Mouse (Mus musculus) forelimb bud, embryonic 11.5 days (tissue): ENCODE data around the gene Ppp2r5e.

Source experiments
- DNase-seq: peaks from one replicate; pipeline ENCODE4 v3.0.0-alpha.2; 2012; ENCODE audit warnings: low read depth, low spot score

The Ppp2r5e gene

DNA sequence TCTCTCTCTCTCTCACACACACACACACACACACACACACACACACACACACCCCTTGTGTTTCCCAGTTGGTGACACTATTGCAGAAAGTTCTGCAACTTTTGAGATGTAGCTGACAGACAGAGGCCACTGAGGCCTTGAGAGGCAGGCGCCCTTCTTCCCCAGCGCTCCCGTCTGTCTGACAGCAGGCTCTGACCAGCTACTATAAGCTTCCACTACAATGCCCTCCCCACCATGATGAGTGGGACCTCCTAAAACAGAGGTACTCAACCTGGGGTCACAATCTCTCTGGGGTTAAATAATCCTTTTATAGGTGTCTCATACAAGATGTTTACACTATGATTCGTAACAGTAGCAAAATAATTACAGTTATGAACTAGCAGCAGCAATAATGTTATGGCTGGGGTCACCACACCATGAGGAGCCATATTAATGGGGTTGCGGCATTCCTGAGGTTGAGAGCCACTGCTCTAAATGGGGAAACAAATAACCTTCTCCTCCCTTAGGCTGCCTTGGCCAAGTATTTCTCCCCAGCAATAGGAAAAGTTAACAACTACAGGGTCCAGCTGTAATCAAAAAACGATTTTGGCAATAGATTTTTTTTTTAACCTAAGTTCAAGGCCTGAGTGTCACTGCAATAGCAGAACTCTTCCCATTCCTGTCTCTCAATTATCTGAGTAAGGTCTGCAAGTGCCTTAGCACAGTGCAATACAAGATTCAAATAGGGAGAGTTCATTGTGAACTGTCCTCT lies 58.2 kb downstream of the Ppp2r5e start:
- DNase-seq, result no peak

DNA sequence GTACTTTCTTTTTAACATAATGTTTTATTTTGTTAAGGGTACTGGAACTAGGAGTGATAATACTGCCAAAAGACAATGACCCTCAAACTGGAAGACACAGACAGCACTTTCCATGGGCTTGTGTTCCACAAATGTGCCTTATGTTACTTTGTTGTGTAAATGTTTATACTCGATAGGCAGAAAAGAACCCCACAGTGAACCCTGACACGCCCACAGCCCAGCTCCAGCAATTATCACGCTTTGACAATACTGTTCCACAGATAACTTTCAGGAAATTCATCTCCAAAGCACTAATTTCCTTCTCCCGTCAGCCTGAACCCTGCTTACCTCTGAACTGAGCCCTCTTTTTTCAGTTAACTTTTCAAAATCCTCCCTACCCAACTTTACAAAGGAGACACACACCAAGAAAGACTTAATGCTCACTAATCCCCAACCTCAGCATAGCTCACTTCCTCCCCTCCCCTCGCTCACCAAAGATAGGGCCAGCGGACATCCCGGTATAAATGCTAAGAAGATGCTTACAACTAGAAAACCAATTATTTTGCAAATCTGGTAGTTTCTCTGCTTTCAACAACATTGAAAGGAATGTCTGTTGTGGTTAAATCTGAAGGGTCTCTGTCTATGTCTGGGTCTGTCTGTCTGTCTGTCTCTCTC lies 58.9 kb downstream of the Ppp2r5e start:
- DNase-seq, result no peak

DNA sequence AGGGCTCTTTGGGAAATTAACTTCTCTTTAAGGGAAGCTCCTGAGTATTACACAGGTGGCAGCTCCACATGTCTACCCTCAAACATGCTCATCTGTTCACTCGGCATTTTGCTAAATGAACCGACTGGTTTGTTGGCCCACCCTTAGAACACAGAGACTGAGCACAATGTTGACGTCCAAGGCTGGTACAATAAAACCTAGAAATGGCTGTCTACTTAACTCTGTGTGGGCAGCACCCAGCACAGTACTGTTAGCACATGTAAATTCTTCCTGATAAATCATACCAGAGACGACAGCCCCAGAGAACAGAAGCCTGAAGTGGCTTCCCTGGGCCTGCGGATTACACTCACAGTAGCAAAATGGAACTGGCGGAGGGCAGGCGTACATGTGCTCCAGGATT lies 59.5 kb downstream of the Ppp2r5e start:
- DNase-seq, result no peak

DNA sequence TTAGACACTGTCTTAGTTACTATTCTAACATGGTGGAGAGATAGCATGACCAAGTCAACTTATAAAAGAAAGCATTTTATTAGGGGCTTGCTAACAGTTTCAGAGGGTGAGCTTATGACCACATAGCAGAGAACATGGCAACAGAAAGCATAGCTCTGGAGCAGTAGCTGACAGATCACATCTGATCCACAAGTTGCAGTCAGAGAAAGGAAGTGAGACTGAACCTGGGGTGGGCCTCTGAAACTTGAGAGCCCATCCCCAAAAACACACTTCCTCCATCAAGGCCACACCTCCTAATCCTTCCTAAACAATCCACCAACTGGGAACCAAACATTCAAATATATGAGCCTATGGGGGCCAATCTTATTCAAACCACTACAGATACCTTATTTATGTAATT lies 62.9 kb downstream of the Ppp2r5e start:
- no peak for DNase-seq

DNA sequence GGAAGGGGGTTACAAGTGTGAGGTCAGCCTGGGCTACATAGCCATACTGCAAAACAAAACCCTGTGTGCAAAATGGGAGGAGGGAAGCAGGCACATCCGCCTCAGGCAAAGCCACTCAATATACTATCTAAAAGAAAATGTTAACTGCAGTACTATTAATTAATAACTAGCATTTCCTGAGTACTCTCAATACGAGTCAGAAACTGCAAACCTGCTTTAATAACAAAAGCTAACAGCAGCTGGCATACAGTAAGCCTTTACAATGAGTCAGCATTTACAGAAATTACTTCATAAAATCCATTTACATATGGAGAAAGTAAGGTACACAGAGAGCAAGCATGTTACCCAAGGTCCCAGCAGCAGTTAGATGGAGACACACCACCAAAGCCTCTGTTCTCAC lies 64.2 kb downstream of the Ppp2r5e start:
- no peak for DNase-seq

DNA sequence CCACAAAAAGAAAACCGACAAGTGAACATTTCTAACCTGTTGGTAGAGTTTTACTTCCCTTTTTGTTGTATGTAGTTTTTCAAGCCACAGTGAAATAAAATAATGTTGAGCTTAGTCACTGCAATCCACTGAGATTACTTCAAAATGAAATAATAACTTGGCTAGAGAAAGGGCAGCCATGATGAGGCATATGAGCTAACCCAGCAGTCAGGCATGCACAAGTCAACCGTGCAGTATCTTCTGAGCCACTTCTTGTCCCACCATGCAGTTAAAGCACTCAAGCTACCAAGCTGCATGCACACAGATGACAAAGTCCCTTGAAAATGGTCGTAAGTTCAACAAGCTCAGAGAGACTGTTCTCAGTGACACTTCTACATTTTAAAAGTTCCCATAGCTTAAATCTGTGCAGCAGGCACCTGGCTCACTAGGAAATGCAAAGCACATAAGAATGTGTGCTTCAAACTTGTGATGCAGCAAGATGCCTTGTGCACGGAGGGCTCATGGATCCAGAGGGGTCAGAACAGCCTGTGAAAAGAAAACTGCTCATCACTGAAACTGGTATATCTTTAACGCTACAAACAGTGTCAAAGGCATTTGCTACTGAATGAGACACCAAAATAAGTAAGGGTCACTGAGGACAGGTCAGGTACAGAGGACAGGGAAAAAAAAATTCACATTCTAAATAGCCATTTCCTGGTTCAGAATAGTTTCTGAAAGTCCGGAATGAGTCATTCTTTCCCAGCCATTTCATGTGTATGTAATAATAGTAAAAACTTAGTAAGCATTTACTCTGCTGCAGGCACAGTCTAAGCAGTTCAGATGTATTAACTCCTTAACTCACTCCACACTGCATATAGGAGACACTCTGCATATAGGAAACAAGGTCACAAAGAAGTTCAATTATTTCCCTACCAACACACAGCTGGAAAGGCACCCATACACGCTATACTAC lies 66.9 kb downstream of the Ppp2r5e start:
- no peak for DNase-seq

DNA sequence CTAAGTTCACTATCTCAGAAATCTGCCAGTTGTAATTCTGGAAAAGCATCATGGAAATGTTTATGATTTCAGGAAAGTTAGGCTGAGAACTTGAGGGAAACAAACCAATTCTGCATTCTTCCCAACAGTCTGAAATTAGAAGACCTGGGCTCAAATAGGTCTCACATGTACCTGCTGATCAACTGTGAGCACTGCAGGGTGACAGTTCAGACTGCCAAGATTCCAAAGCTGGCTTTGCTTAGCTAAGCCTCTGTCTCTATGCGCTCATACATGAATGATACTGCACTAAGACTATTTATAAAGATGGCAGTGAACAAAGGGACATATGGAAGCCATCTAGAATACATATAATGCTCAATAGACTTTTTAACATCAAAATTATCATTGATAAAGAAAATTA lies 67.7 kb downstream of the Ppp2r5e start:
- DNase-seq, result no peak

DNA sequence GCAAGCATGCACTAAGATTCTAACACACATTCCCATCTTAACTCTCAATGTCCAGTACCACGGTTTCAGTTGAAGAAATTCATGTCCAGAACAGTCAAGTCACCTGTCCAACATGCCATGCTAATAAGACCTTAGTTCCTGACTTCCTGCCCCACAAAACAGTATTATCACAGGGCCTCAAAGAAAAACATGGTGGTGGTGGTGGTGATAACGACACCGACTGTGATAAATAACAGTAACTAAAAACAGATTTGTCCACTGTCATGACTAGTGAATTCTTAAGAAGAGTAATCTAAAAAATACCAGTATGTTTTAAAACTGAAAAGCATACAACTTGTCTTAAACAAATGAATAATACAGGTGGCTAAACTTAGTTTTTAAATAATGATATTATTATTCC lies 71.8 kb downstream of the Ppp2r5e start:
- no peak for DNase-seq

DNA sequence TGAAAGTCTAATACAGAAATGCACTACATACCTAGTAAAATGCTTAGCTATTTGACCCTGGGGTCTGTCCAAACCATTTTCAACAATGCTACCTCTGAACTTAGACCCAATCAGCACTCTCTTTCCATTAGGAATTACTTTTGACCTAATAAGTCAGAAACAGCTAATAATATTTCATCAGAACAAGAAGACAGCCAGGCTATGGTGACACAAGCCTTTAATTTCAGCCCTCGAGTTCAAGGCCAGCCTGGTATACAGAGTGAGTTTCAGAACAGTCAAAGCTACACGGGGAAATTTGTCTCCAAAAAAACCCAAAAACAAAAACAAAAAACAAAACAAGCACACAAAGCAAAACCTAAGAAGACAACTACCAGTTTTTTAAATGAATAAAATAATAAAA lies 73.1 kb downstream of the Ppp2r5e start:
- DNase-seq, result no peak

DNA sequence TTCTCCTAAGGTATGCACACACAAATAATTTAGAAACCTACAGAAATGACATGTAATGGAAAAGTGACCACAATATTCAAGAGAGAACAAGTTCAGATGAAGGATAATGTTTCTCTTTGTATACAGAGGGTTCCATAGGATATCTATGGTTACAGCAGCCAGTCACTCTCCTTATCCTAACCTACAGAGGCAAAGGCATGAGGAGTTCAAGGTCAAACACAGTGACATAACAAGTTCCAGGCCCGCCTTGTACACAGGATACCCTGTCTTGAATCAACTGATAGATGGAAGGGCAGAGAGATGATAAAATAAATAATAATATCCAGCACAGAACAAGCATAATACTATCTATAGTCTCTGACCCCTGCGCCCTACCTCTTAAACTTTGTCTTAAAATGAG lies 73.7 kb downstream of the Ppp2r5e start:
- DNase-seq, result no peak

DNA sequence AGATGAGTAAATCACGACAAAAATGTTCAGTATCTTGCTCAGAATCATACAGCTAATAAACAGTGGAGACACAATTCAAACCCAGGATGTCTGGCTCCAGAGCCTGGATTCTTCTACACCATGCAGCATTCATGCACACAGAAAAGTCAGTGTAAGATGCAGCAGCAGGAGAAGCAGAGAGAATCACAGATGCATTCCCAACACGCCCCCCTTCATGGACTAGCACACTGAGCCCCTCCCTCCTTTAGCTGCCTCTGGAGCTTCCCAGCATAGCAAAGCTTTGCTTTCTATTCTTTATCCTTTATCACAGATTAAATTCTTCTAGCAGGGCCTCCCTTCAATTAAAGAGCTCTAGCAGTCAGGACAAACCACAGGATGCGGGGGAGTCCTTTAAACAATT lies 75.7 kb downstream of the Ppp2r5e start:
- DNase-seq, result no peak

DNA sequence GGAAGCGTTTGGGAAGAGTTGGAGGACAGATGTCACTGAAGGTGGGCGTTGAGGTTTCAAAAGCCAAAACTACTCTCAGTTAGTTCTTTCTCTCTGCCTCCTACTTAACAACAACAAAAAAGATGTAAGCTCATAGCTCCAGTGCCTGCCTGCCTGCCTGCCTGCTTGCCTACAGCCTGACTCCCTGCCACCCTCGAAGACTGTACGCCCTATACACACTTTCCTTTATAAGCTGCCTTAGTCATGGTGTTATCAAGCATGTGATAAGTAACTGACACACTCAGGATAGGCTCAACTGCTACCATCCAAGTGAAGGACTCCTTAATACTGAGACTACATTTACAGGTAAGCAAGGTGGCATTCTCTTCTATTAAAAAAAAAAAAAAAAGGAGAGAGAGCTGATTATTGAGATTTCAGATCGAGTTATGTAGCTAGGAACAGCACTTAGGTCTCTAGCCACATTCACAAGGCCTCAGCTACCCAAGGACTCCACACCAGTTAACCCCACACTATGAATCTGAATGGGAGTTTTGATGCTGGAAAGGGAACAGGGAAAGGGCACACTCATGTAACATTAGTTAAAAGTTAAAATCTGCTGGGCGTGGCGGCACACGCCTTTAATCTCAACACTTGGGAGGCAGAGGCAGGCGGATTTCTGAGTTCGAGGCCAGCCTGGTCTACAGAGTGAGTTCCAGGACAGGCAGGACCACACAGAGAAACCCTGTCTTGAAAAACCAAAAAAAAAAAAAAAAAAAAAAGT lies 76.7 kb downstream of the Ppp2r5e start:
- no peak for DNase-seq

DNA sequence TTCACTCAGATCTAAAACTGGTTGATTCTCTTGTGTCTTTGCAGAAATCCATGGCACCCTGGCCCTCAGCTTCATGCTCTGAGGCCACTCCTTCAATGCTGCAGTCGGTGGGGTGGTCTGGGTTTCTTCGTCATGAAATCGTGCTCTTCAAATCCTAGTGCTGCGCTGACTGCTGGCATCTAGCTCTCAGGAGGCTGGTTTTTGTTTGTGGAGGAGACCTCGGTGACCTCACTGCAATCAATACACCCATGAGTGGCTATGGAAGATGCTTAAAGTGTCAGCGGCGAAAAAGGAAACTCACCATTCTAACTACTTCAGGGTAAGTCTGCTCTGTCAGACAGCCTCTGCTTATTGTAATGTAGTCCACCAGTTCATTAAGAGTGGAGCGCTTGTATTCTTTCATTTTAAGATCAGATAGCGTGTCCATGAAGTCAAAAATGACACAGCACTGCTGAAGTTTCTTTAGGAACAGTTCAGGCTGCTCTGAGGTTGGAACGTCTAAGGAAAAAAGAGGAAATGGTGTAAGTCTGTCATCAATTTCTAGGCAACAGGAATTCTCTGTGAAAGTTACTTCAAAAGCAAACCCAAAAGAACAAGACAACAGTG lies 80.6 kb downstream of the Ppp2r5e start:
- DNase-seq, result no peak

DNA sequence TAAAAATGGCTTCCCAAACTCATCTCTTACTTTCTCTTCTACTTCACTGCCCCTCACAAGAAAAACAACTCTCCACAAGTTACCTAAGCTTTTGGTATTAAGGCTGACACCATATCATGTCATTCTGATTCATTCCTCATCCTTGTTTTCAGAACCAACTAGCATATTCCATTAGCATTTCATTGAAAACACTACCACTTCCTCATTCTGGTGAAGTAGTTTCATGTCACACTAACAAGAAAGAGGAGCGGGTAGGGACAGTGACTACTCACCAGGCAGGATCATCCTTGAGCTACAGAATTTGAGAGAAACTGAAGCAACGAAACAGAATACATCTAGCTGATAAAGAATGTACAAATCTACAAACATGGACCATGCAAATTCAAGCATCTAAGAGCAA lies 84.5 kb downstream of the Ppp2r5e start:
- no peak for DNase-seq

DNA sequence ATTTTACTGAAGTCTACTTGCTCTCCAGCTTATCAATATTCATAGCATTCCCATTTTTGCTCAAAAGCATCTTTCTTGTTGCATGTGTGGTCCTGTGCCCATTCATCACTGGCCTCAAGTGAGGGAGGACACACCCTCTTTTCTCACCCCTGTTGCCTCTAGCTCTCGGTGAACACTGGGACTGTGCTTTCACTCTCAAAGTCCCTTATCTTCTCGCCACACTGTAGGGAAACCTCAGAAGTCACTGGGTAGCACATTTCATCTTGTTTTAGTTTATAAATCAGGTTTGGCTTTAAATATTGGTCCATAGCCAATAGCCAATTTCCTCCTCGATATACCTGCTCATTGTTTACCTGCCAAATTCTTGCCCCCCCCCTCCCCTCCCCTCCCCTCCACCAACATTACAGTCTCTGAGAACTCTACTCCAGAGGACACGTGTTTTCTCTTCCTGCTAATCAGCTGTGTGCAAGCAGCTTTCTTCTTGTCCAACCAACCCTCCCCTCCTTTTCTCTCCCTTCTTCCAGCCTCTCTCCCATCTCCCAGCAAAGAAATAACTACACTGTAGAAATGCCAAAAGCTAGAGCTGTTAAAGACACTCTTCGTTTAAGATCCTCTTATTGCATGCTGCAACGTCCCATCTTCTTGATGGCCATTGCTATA lies 90.9 kb downstream of the Ppp2r5e start:
- DNase-seq, result no peak

DNA sequence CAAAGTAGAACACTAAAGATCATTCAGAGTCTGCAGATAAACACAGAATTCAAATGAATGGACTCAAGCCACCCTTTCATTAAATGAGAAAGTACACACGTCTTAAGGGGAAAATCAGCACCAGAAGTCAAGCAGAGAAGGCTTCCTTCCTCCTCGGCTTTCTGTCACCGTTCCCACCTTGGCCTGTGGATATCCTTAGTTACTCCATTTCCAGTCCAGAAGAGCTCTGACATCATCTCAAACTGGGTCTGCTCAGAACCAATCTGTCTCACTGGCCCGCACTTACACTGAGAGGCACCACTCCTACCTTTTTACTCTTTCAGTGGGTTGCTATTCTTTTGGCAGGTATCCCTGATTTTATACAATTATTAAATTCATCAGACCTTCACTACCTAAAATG lies 93.4 kb downstream of the Ppp2r5e start:
- DNase-seq, result no peak

DNA sequence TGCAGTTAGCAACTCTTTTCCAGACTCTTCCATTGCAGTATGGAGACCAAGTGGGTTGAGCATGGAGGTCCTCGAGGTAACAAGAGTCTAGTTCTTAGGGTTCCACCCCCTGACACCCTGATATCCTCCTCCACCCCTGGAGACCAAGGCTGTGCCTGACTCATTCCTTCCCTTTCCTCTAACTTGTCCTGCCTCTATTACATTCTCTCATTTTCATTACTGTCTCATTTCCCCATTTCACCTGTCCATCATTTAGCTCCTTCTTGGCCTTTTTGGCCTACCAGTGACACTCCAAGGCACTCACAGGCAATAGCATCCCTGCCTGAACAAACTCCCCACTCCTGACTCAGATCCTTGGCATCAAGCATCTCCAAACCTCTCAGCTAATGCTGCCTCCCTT lies 98.3 kb downstream of the Ppp2r5e start:
- no peak for DNase-seq

DNA sequence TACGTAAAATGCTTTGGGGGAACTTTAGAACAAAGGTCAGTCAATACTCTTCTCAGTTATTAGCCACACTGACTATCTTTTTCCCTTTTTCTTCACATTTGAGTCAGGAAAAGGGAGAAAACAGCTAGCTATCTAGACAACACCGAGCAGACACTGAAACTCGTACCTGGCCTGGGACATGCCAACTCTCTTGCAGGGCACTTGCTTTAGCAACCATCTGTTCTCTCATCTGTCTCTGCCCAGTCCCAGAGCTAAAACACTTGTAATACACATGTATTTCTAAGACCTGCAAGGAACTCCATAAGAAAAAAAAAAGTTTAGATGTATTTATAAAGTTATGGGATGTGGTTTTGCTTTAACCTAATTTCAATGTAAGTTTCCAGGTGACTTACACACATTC lies 100.4 kb downstream of the Ppp2r5e start:
- DNase-seq, result no peak

DNA sequence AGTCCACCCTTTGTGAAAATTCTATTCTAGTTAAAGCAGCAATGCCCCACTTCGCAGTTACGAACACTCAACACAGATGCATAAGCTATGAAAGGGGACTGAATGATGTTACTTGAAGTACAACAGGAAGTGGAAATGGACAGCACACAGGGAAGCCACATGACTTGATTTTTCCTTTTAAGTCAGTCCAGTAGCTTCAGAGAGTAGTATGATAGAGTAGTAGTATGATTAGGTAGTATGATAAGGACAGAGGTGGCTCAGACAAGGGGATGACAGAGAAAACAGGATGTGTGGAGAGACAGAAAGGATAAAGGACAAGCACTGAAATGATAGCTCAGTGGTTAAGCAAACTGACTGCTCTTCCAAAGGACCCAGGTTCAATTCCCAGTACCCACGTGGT lies 101.4 kb downstream of the Ppp2r5e start:
- DNase-seq, result no peak

DNA sequence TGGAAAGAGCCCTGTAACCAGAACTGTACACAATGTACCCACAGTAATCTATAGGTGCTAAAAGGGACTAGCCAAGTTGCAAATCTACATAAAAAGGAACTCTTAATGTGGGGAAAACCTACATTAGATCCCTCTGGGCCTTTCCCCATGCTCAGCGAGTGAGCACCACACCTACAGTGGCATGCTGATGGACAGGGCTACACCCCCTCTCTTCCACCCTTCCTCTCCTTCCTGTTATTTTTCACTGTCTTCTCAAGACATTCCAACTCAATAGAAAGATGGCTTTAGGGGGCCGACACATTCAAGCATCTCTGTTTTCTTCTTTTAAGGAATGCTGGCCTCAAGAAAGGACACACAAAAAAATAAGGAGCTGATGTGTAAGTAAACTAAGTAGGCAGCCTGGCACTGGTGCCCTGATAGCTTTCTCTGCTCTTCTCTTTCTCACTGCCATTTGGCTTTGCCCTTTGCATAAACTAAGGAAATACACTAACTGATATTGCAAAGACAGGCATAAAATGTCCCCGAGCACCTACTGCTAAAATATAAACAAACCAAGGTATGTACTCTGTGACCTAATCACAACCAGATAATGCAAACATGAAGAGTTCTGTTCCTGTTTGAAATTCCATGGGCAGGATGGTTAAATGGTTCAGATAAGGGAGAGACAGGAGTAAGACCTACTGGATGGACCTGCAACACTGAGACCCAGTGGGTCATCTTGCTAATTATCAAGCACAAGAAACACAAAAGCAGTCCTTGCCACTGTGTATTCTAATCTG lies 103.3 kb downstream of the Ppp2r5e start:
- no peak for DNase-seq
